Comparison of ENCODE assay signal across 21 mouse cellular contexts in the genomic region with DNA sequence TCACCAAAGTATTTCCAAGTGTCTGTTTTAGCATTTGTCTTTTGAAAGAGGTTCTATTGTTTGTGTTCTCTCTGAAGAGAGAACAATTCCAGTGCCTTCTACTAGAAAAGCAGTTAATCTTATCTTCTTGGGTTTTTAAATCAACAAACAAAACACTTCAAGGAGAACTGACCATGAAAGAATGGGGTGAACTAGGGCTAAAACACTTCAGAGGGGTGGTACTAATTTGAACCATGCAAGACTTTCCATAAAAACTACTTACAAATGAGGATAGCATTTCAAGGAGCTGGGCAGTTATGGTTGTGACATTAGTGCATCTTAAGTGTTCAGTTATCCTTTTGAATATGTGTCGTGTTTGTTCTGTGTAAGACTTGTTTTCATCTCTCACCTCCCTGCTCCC.
DNase-seq lines count a peak whose midpoint lies in the region; ATAC-seq and TF ChIP-seq lines count a peak whose summit lies in the region.
"Had no signal": no experiment of that assay in that cellular context is flagged by ENCODE, and none has a peak within 500 bp of the region (broad histone marks: within the 10 kb centered on the region; RNA-seq: fewer than 3 reads in every experiment).

No protein-coding gene starts in this region.

- no peak overlapping the region for H3K4me2 ChIP-seq in lung, postnatal 0 days (replicated peaks; ENCODE audit: low read depth, low read length)

- 59% methylated on average over 1 of the region's 1 CpGs for WGBS in lung, postnatal 0 days
- WGBS in lung, adult 2 months: 85% methylated on average over 1 of the region's 1 CpGs

- peak; percentile 57; the same call in 1 of the 2 replicates for ATAC-seq in lung, postnatal 0 days
- ATAC-seq: activated CD4-positive, CD25-positive, alpha-beta regulatory T cell, adult 4 months; CD4-positive, CD25-positive, alpha-beta regulatory T cell, adult 4 months; Patski had no signal

- peak; percentile 87 for TF ChIP-seq EP300 in lung, postnatal 0 days (IDR thresholded peaks at IDR 0.05)

- no peaks in the 10 kb centered on the region for H3K9me3 ChIP-seq in lung, postnatal 0 days (ENCODE audit: low read length)
- H3K9me3 ChIP-seq: G1E had no signal

- no peaks in the 10 kb centered on the region for H3K36me3 ChIP-seq in lung, postnatal 0 days (ENCODE audit: insufficient read depth, low read length)
- H3K36me3 ChIP-seq: G1E had no signal

- no peaks in the 10 kb centered on the region for H3K4me1 ChIP-seq in lung, postnatal 0 days (ENCODE audit: insufficient read depth, low read depth, low read length)
- H3K4me1 ChIP-seq in lung, adult 2 months (ENCODE audit: control insufficient read depth, insufficient read depth, low read length): no peaks in the 10 kb centered on the region

- no peak for TF ChIP-seq CTCF in lung, postnatal 0 days (IDR thresholded peaks at IDR 0.05)
- TF ChIP-seq CTCF in lung, adult 2 months (IDR thresholded peaks at IDR 0.05; ENCODE audit: insufficient read depth, low read length): no peak

- no peak for DNase-seq in lung, postnatal 0 days (ENCODE audit: low spot score)
- DNase-seq in lung, postnatal 10 days: no peak
- DNase-seq in lung, postnatal 25 days (ENCODE audit: low spot score): peak; percentile 31
- DNase-seq in lung, adult 2 months: no peak
- DNase-seq in lung, postnatal 36 days: peak; percentile 29
- no peak for DNase-seq in lung, adult 18-20 months
- DNase-seq: adrenal gland, adult 2 months; adrenal gland, adult 8-10 months; adrenal gland, postnatal 10 days; adrenal gland, postnatal 14 days; adrenal gland, postnatal 25 days; adrenal gland, postnatal 36 days; B cell, adult 2 months; cerebellum, adult 11 months; cerebellum, adult 11-12 months; cerebellum, adult 18-20 months had no signal

- TF ChIP-seq POLR2A in lung, adult 2 months (IDR thresholded peaks at IDR 0.05; ENCODE audit: borderline replicate concordance, extremely low read depth, low read depth, low read length): no peak

- no peak overlapping the region for H3K27ac ChIP-seq in lung, postnatal 0 days (ENCODE audit: low read length)

- H3K9ac ChIP-seq in lung, postnatal 0 days (replicated peaks; ENCODE audit: low read depth): no peak overlapping the region

- no peaks in the 10 kb centered on the region for H3K27me3 ChIP-seq in lung, postnatal 0 days (replicated peaks; ENCODE audit: insufficient read depth, low read length)
- H3K27me3 ChIP-seq: CH12.LX, Patski had no signal

- H3K4me3 ChIP-seq in lung, postnatal 0 days (ENCODE audit: low read depth, low read length): no peak overlapping the region
- no peak overlapping the region for H3K4me3 ChIP-seq in lung, adult 2 months (replicated peaks; ENCODE audit: extremely low read depth, low read depth, low read length)

Comparison
In these comparisons a context has a peak if more than half of its experiments do, and no peak if none do; other contexts are left out.
1. DNase-seq: peak in lung, postnatal 25 days (single experiment) and lung, postnatal 36 days (single experiment); none in lung, postnatal 0 days (single experiment), lung, postnatal 10 days (single experiment), lung, adult 2 months (single experiment) and lung, adult 18-20 months (0 of 2).